Mouse (Mus musculus) small intestine, adult 2 months (tissue): ENCODE data around the gene Tnfrsf9.

Experiments
- CTCF ChIP-seq: fragments of 200-500 bp; IDR thresholded peaks from 2 replicates; pipeline ENCODE4 v1.5.1; 2012; ENCODE audit warnings: low read depth, mild to moderate bottlenecking, control low read depth, inconsistent platforms, low read length, moderate library complexity, mixed read lengths; ENCODE audit not compliant: insufficient replicate concordance, insufficient read length; ENCODE audit errors: extremely low read depth
- POLR2A ChIP-seq: fragments of 200-500 bp; IDR thresholded peaks from 2 replicates; pipeline ENCODE4 v1.6.1; 2012; ENCODE audit warnings: low read depth, mild to moderate bottlenecking, control low read depth, inconsistent platforms, low read length, moderate library complexity

GRCm38 (mm10) chr4:150933503-150933902 is 19.1 kb downstream of the Tnfrsf9 start:
- no peak for TF ChIP-seq CTCF
- no peak for TF ChIP-seq POLR2A
